Mouse (Mus musculus): Measurements from ENCODE around the gene Kcnh3. TPM values are rescaled to one million over a fixed set of nuclear protein-coding genes. Genes with fewer than 3 reads are reported as not detected.
A peak's percentile ranks its signal among the peaks of the same experiment; 100 is the strongest.

Gene Kcnh3
- polyA plus RNA-seq, 1 experiment from 2014 or later: 0.51 TPM

DNA sequence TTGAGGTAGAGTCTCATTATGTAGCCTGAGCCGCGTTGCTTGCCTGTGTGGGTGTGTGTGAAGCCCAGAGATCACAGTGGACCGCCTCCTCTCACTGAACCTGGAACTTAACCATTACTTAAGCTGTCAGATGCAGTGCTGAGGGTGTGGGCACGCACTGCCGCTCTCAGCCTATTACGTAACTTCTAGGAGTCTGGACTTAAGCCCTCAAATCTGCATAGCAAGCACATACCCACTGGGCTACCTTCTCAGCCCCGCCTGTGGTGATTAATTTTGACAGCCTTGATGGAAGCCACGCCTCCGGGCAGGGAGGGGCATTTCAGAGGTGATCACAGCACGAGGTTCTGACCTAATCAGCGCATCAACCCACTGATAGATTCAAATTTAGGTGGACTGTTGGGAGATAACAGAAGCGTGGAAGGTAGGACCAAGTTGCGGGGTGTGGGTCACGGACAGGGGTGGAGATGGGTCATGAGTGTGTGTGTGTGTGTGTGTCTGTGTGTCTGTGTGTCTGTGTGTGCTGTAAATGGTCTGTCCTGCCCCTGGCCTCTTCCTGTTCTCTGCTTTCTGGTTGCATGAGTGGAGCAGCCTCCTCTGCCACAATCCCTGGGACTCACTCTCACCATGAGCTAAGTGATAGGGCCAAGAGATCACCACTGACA lies 60.0 kb downstream of the Kcnh3 start:
- H3K9ac ChIP-seq (ENCODE audit: low read length): no peak overlapping the region
- WGBS: 33% methylated on average over 14 of the region's 14 CpGs

DNA sequence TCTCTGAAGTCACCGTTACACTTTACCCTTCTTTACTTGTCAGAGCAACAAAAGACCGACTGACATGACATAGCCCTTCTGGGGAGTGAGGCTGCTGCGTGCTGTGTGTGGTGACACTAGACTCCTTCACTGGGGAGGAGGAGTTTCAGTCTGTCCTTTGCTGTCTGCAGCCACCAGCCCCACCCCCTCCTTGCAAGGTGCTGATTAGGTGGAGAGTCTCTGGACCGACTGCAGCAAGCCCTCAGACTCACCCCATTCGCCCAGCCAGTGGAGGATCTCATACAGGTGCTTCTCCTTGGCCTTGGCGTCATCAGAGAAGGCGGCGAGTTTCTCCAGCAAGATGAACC lies 60.5 kb downstream of the Kcnh3 start:
- no peaks in the 10 kb centered on the region for H3K27me3 ChIP-seq (replicated peaks; ENCODE audit: control insufficient read depth, insufficient read depth, low read length)
- H3K4me1 ChIP-seq (replicated peaks; ENCODE audit: control insufficient read depth, insufficient read depth, low read length): no peaks in the 10 kb centered on the region
- no peaks in the 10 kb centered on the region for H3K9me3 ChIP-seq (ENCODE audit: control insufficient read depth, low read length)
- DNase-seq (ENCODE audit: low spot score) (no peak), ATAC-seq (replicated peaks; ENCODE audit: low FRiP score, low TSS enrichment, low read depth) (peak; percentile 59)
- H3K9ac ChIP-seq (ENCODE audit: low read length): no peak overlapping the region
- WGBS: 55% methylated on average over 8 of the region's 8 CpGs
- H3K36me3 ChIP-seq (ENCODE audit: control insufficient read depth, insufficient read depth, low read length): no peaks in the 10 kb centered on the region
- H3K4me2 ChIP-seq (ENCODE audit: low read length): no peak overlapping the region
- no peak overlapping the region for H3K4me3 ChIP-seq (ENCODE audit: low read depth, low read length)
- no peak overlapping the region for H3K27ac ChIP-seq (ENCODE audit: low read depth)

More for the DNA sequence above, 60.0 kb downstream of the Kcnh3 start:
- Histone ChIP-seq H3K27me3 (replicated peaks; ENCODE audit: control insufficient read depth, insufficient read depth, low read length) (no peaks in the 10 kb centered on the region), H3K4me1 (replicated peaks; ENCODE audit: control insufficient read depth, insufficient read depth, low read length) (no peaks in the 10 kb centered on the region), H3K9me3 (ENCODE audit: control insufficient read depth, low read length) (no peaks in the 10 kb centered on the region), H3K27ac (ENCODE audit: low read depth) (no peak overlapping the region), H3K36me3 (ENCODE audit: control insufficient read depth, insufficient read depth, low read length) (no peaks in the 10 kb centered on the region), H3K4me2 (ENCODE audit: low read length) (no peak overlapping the region; the same call in 1 of the 2 replicates), H3K4me3 (ENCODE audit: low read depth, low read length) (no peak overlapping the region)
- ATAC-seq (replicated peaks; ENCODE audit: low FRiP score, low TSS enrichment, low read depth) (peak; percentile 70), DNase-seq (ENCODE audit: low spot score) (no peak)

- H3K4me1 ChIP-seq (replicated peaks; ENCODE audit: control insufficient read depth, insufficient read depth, low read length): no peaks in the 10 kb centered on the region
- no peak overlapping the region for H3K4me2 ChIP-seq (ENCODE audit: low read length)
- H3K4me3 ChIP-seq (ENCODE audit: low read depth, low read length): no peak overlapping the region
- ATAC-seq (replicated peaks; ENCODE audit: low FRiP score, low TSS enrichment, low read depth): no peak
- H3K9me3 ChIP-seq (ENCODE audit: control insufficient read depth, low read length): no peaks in the 10 kb centered on the region
- H3K36me3 ChIP-seq (ENCODE audit: control insufficient read depth, insufficient read depth, low read length): no peaks in the 10 kb centered on the region
- no peak overlapping the region for H3K9ac ChIP-seq (ENCODE audit: low read length)
- DNase-seq (ENCODE audit: low spot score): no peak
- no peak overlapping the region for H3K27ac ChIP-seq (ENCODE audit: low read depth)
- WGBS: 84% methylated on average over 11 of the region's 11 CpGs
- H3K27me3 ChIP-seq (replicated peaks; ENCODE audit: control insufficient read depth, insufficient read depth, low read length): no peaks in the 10 kb centered on the region
These were observed 65.9 kb downstream of the Kcnh3 start for GRCm38 (mm10) chr15:99290586-99290985.

Other genes starting within 250 kb of the Kcnh3 start
- gene Tuba1c, start 195.0 kb upstream of the Kcnh3 start, polyA plus RNA-seq (2014; fragmentation: Nextera tagmentation; extraction: Ambion mirVana): 269 and 276 TPM in 2 replicates
- 54.4 and 56.3 TPM in 2 replicates for gene Prph, start 169.7 kb upstream of the Kcnh3 start, polyA plus RNA-seq (2014; fragmentation: Nextera tagmentation; extraction: Ambion mirVana)
- 25.4 and 27.7 TPM in 2 replicates for gene Troap, start 150.3 kb upstream of the Kcnh3 start, polyA plus RNA-seq (2014; fragmentation: Nextera tagmentation; extraction: Ambion mirVana)
- 0.16 TPM in 1 of 2 replicates, not detected in the other for gene C1ql4, start 137.0 kb upstream of the Kcnh3 start, polyA plus RNA-seq (2014; fragmentation: Nextera tagmentation; extraction: Ambion mirVana)
- 16.3 and 20.2 TPM in 2 replicates for gene Dnajc22, start 131.7 kb upstream of the Kcnh3 start, polyA plus RNA-seq (2014; fragmentation: Nextera tagmentation; extraction: Ambion mirVana)
- 38.4 and 41.4 TPM in 2 replicates for gene Spats2, start 98.9 kb upstream of the Kcnh3 start, polyA plus RNA-seq (2014; fragmentation: Nextera tagmentation; extraction: Ambion mirVana)
- 146 and 154 TPM in 2 replicates for gene Mcrs1, start 27.1 kb downstream of the Kcnh3 start, polyA plus RNA-seq (2014; fragmentation: Nextera tagmentation; extraction: Ambion mirVana)
- gene Prpf40b, start 70.2 kb downstream of the Kcnh3 start, polyA plus RNA-seq (2014; fragmentation: Nextera tagmentation; extraction: Ambion mirVana): 40.6 and 51.1 TPM in 2 replicates
- gene Fam186b, start 71.0 kb downstream of the Kcnh3 start, polyA plus RNA-seq (2014; fragmentation: Nextera tagmentation; extraction: Ambion mirVana): 0.11 and 0.24 TPM in 2 replicates
- gene Fmnl3, start 145.6 kb downstream of the Kcnh3 start, polyA plus RNA-seq (2014; fragmentation: Nextera tagmentation; extraction: Ambion mirVana): 15.9 and 19.5 TPM in 2 replicates
- 368 and 370 TPM in 2 replicates for gene Tmbim6, start 168.0 kb downstream of the Kcnh3 start, polyA plus RNA-seq (2014; fragmentation: Nextera tagmentation; extraction: Ambion mirVana)
- gene Nckap5l, start 232.9 kb downstream of the Kcnh3 start, polyA plus RNA-seq (2014; fragmentation: Nextera tagmentation; extraction: Ambion mirVana): 8.9 and 9.3 TPM in 2 replicates
- 12.4 and 13.7 TPM in 2 replicates for gene Bcdin3d, start 249.9 kb downstream of the Kcnh3 start, polyA plus RNA-seq (2014; fragmentation: Nextera tagmentation; extraction: Ambion mirVana)

Data from intestine, embryonic 14.5 days (tissue).